Mouse (Mus musculus) adrenal gland (tissue): ENCODE results near the gene Sema3e.

Source experiments
- intact Hi-C: fragments of 180-260 bp; cut with DNase I; formaldehyde crosslinking; loops from one replicate; pipeline ENCODE4 v1.15.1; 2025

The Sema3e gene

GRCm38 (mm10) chr5:14062918-14063481, 37.9 kb downstream of the Sema3e start:
- intact Hi-C loops, result no loop called here

GRCm38 (mm10) chr5:14073152-14073551, 48.1 kb downstream of the Sema3e start:
- intact Hi-C loops, result no loop called here

- intact Hi-C loops, result no loop called here
Measured at GRCm38 (mm10) chr5:14088100-14088499, 63.0 kb downstream of the Sema3e start.

- intact Hi-C loops, result no loop called here
Measured at GRCm38 (mm10) chr5:14089875-14090608, 65.0 kb downstream of the Sema3e start.

- intact Hi-C loops, result no loop called here
Measured at GRCm38 (mm10) chr5:14090609-14090969, 65.5 kb downstream of the Sema3e start.

GRCm38 (mm10) chr5:14092262-14092776, 67.2 kb downstream of the Sema3e start:
- intact Hi-C loops, result no loop called here

- intact Hi-C loops, result no loop called here
Measured at GRCm38 (mm10) chr5:14096196-14096595, 71.1 kb downstream of the Sema3e start.

- intact Hi-C loops, result no loop called here
Measured at GRCm38 (mm10) chr5:14098677-14099076, 73.6 kb downstream of the Sema3e start.

- intact Hi-C loops, result no loop called here
Measured at GRCm38 (mm10) chr5:14107365-14107764, 82.3 kb downstream of the Sema3e start.

GRCm38 (mm10) chr5:14109001-14109400, 83.9 kb downstream of the Sema3e start:
- intact Hi-C loops, result no loop called here

GRCm38 (mm10) chr5:14111401-14111800, 86.3 kb downstream of the Sema3e start:
- intact Hi-C loops, result no loop called here

- intact Hi-C loops, result no loop called here
Measured at GRCm38 (mm10) chr5:14121902-14122301, 96.8 kb downstream of the Sema3e start.

- intact Hi-C loops, result no loop called here
Measured at GRCm38 (mm10) chr5:14126591-14126990, 101.5 kb downstream of the Sema3e start.

GRCm38 (mm10) chr5:14135929-14136328, 110.9 kb downstream of the Sema3e start:
- intact Hi-C loops, result no loop called here

- intact Hi-C loops, result no loop called here
Measured at GRCm38 (mm10) chr5:14138725-14139124, 113.6 kb downstream of the Sema3e start.

- intact Hi-C loops, result no loop called here
Measured at GRCm38 (mm10) chr5:14162579-14162978, 137.5 kb downstream of the Sema3e start.

GRCm38 (mm10) chr5:14163280-14163679, 138.2 kb downstream of the Sema3e start:
- intact Hi-C loops, result no loop called here

GRCm38 (mm10) chr5:14167776-14168175, 142.7 kb downstream of the Sema3e start:
- intact Hi-C loops, result no loop called here

GRCm38 (mm10) chr5:14173355-14174183, 148.5 kb downstream of the Sema3e start:
- intact Hi-C loops, result no loop called here

GRCm38 (mm10) chr5:14180571-14180970, 155.5 kb downstream of the Sema3e start:
- intact Hi-C loops, result no loop called here

- intact Hi-C loops, result no loop called here
Measured at GRCm38 (mm10) chr5:14182156-14182555, 157.1 kb downstream of the Sema3e start.
